Mouse (Mus musculus): ENCODE results near the gene Aifm3. TPM values are rescaled to one million over a fixed set of nuclear protein-coding genes. Genes with fewer than 3 reads are reported as not detected.
"Not testable (repeated sequence)": the region's sequence is repeated elsewhere in the genome, so short reads cannot be mapped to it uniquely, and the experiment has no call there.

The Aifm3 gene
- total RNA-seq, 2 experiments from 2014 or later: 129 to 153 TPM

DNA sequence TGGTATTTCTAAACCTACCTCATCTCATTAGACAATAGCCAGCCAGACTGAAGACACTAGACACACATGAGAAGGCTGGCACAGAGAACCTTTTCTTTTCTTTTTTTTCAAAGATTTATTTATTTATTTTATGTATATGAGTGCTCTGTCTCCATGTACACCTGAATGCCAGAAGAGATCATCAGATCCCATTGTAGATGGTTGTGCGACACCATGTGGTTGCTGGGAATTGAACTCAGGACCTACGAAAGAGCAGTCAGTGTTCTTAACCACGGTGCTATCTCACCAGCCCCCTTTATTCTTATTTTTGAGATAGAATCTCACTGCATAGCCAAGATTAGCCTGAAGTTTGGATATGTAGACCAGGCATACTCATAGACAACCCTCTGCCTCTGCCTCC is 47.2 kb downstream of the Aifm3 start:
- DNase-seq (ENCODE audit: low spot score in 2 of 2): no peak

DNA sequence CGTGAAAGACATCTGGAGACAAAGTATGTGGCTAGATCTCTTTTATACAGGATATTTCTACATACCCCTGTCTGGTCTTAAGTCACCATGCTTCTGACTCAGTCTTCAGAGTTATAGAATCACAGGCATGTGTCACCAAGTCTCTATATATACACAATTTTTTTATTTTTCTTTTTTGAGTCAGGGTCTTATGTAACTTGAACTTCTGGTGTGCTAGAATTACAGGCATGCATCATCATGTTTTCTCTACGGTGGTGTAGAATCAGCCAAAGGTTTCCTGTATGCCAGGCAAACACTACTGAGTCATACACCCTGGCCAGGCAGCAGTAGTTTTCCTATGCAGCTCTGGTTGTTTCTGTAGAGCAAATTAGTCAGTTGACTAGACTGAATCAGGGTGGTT is 53.2 kb downstream of the Aifm3 start:
- DNase-seq (ENCODE audit: low spot score in 2 of 2): no peak

DNA sequence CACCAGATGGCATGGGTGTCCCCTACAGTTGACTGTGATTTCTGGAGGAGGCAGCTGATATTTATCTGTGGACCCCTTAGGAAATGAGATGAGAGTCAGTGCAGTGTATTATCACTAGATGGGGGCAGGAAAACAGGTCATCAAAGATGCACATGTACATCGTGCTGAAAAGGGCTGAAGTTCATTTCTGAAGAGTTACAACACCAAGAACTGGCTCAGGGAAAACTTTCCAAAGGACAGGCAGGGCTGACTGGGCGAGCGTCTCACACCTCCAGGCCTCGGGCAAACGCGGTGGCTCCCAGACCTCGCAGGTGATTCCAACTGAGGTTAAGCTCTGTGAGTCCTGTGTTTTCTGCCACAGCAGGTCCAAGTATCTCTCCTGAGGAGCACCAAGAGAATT is 63.4 kb downstream of the Aifm3 start:
- no peak for DNase-seq (ENCODE audit: low spot score in 2 of 2)

DNA sequence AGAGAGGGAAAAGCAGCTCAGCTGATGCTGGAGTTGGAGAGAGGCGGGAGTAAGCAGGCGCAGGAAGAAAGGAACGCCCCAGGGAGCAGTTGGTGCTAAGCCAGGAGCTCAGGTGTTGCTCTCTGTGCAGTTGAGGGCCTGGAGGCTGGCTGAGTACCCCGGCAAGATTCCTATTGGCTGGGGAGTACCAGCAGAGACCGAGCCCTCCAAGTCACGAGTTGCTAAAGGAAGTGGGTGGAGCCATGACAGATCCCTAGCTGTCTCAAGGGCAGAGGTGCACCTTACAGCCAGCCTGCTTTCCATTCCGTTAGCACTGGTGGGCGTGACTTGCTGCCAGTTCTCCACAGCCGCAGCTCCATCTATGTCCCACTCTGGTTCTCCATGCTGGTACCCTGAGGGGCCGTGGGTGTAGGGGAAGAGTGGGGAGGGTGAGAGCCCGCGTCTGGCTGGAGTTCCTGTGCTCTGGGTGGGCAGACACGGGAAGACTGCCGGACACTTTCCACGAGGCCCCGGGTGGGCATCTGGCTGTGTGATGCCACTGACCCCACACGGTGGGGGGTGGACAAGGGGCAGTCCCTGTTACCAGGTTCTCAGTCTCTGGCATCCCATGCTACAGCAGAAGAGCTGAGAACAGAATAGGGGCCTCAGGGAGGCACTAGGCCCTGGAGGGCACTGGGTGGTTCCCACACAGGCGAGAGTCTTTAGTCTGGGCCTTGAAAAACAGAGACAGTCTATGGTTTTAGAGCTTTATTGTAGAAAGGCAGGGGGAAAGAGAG is 64.7 kb downstream of the Aifm3 start:
- DNase-seq (ENCODE audit: low spot score in 2 of 2): no peak

DNA sequence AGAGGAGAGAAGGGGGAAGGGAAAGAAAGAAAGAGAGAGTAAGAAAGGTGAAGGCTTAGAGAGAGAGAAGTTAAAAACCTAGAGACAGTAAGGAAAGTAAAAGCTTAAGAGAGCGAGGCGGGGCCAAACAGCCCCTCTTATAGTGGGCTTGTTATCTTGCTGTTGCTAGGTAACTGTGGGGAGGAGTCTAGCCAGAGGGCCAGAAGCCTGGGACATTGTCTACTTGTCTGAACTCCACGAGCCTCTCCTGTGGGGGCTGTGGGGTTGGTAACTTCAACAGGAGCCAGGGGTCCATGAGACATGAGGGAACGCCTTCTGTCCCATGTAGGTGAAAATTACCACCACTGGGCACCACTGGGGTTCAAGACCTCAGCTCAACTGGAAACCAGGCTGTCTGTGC is 65.3 kb downstream of the Aifm3 start:
- DNase-seq (ENCODE audit: low spot score in 2 of 2): not testable (repeated sequence)

DNA sequence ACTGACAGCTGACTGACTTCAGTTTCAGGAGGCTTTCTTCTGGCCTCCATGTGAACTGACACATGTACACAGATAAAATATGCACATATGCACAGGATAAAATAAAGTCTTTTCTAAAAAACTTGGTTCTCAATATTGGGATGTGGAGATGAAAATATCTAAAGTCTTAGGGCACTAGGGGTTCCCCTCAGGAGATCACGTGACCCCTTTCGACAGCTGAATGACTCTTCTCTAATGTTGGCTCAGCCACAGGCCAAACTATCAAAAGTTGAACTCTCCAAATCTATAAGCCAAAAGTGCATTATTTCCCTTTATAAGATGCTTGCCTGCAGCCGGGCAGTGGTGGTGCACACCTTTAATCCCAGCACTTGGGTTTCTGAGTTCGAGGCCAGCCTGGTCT is 66.8 kb downstream of the Aifm3 start:
- DNase-seq (ENCODE audit: low spot score in 2 of 2): no peak

DNA sequence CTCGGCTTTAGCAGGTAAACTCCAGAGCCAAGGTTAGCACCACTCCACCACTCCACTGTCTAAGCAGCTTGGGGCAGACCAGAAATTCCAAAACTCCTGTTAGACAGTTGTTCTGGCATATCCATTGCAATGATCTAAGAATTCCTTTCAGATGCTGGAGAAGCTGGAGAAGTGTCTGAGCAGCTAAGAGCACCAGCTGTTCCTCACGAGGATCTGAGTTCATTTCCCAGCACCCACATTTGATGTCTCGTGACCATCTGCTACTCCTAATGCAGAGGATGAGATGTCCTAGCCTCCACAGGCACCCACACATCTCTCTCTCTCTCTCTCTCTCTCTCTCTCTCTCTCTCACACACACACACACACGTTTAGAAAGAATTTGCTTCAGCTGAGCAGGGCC is 67.5 kb downstream of the Aifm3 start:
- no peak for DNase-seq (ENCODE audit: low spot score in 2 of 2)

Other genes starting within 250 kb of the Aifm3 start
- gene Tmem191c, start 213.5 kb upstream of the Aifm3 start, total RNA-seq (2021): 100 to 1,000 TPM in 1 of 2 experiments, 10 to 100 TPM in 1; 92.5 to 102 TPM
- 1 to 10 TPM; 3.1 TPM for gene Serpind1, start 158.2 kb upstream of the Aifm3 start, total RNA-seq (2021)
- 10 to 100 TPM; 22.0 to 23.5 TPM for gene Snap29, start 83.6 kb upstream of the Aifm3 start, total RNA-seq (2021)
- 100 to 1,000 TPM; 350 to 352 TPM for gene Pi4ka, start 83.3 kb upstream of the Aifm3 start, total RNA-seq (2021)
- 10 to 100 TPM; 37.0 to 39.8 TPM for gene Crkl, start 37.6 kb upstream of the Aifm3 start, total RNA-seq (2021)
- 100 to 1,000 TPM; 161 to 171 TPM for gene Lztr1, start 19.1 kb downstream of the Aifm3 start, total RNA-seq (2021)
- gene Thap7, start 41.5 kb downstream of the Aifm3 start, total RNA-seq (2021): 10 to 100 TPM; 40.0 to 45.4 TPM
- 1 to 10 TPM in 1 of 2 experiments, under 1 TPM in 1; 0.33 to 1.1 TPM for gene Lrrc74b, start 71.6 kb downstream of the Aifm3 start, total RNA-seq (2021)
- gene P2rx6, start 72.3 kb downstream of the Aifm3 start, total RNA-seq (2021): 1 to 10 TPM; 1.2 to 1.3 TPM
- gene Slc7a4, start 93.6 kb downstream of the Aifm3 start, total RNA-seq (2021): 10 to 100 TPM; 75.5 to 82.0 TPM
- gene Smpd4, start 129.7 kb downstream of the Aifm3 start, total RNA-seq (2021): 10 to 100 TPM; 68.2 to 72.7 TPM
- 10 to 100 TPM; 24.0 to 32.4 TPM for gene Ccdc74a, start 156.9 kb downstream of the Aifm3 start, total RNA-seq (2021)
- gene Med15, start 243.3 kb downstream of the Aifm3 start, total RNA-seq (2021): 10 to 100 TPM; 68.3 to 71.6 TPM